Mouse (Mus musculus) myocyte (in vitro differentiated cells): ENCODE measurements around the gene Etv5.

Source experiments
- CEBPB ChIP-seq: IDR thresholded peaks from 2 replicates; pipeline ENCODE4 v1.6.1; 2011; ENCODE audit warnings: mild to moderate bottlenecking, moderate library complexity; ENCODE audit not compliant: poor library complexity, insufficient read depth, severe bottlenecking
- E2F4 ChIP-seq: IDR thresholded peaks from one replicate; pipeline ENCODE4 v1.6.1; 2011; ENCODE audit warnings: mild to moderate bottlenecking, control low read depth, moderate library complexity; ENCODE audit not compliant: insufficient read depth
- POLR2A ChIP-seq: IDR thresholded peaks from one replicate; pipeline ENCODE4 v1.6.1; 2011; ENCODE audit warnings: low read depth, mild to moderate bottlenecking, control low read depth, moderate library complexity; ENCODE audit not compliant: insufficient read length
- POLR2AphosphoS2 ChIP-seq: IDR thresholded peaks from one replicate; pipeline ENCODE4 v1.6.1; 2011; ENCODE audit warnings: low read depth, control low read depth; ENCODE audit not compliant: insufficient read length
- REST ChIP-seq: IDR thresholded peaks from one replicate; pipeline ENCODE4 v1.6.1; 2011; ENCODE audit warnings: mild to moderate bottlenecking, control low read depth, moderate library complexity; ENCODE audit not compliant: insufficient read depth, insufficient read length
- SRF ChIP-seq: IDR thresholded peaks from one replicate; pipeline ENCODE4 v1.6.1; 2011; ENCODE audit warnings: low read depth; ENCODE audit not compliant: control insufficient read depth, insufficient read length
- TCF12 ChIP-seq: IDR thresholded peaks from one replicate; pipeline ENCODE4 v1.6.1; 2011; ENCODE audit warnings: mild to moderate bottlenecking, control low read depth; ENCODE audit not compliant: poor library complexity, insufficient read depth, severe bottlenecking
- USF1 ChIP-seq: IDR thresholded peaks from one replicate; pipeline ENCODE4 v1.6.1; 2011; ENCODE audit warnings: low read depth, mild to moderate bottlenecking, control low read depth, moderate library complexity

- TF ChIP-seq POLR2A (no peak), E2F4 (no peak), POLR2AphosphoS2 (no peak), CEBPB (no peak), USF1 (no peak), REST (no peak), TCF12 (no peak), SRF (no peak)
Observed at GRCm38 (mm10) chr16:22440269-22440668, 750 bp upstream of the Etv5 start.
